Mouse (Mus musculus): ENCODE measurements around the gene Slc35d1. TPM values are rescaled to one million over a fixed set of nuclear protein-coding genes. Genes with fewer than 3 reads are reported as not detected.

Slc35d1 gene
- polyA plus RNA-seq, 1 experiment from 2014 or later, result 9.3 TPM

- peak; percentile 85 for DNase-seq (ENCODE audit: low spot score)
- Histone ChIP-seq H3K4me3 (peak overlapping the region; percentile 90), H3K4me1 (peaks cover 8% of the 10 kb centered on the region; the same call in 1 of the 2 replicates), H3K36me3 (peaks cover 8% of the 10 kb centered on the region; the same call in 1 of the 2 replicates), H3K27me3 (ENCODE audit: insufficient read depth, poor library complexity, severe bottlenecking) (no peaks in the 10 kb centered on the region), H3K27ac (peak overlapping the region; percentile 99), H3K9me3 (no peaks in the 10 kb centered on the region)
- 2% methylated on average over 48 of the region's 48 CpGs for WGBS
Observed at GRCm38 (mm10) chr4:103214498-103214924, 453 bp downstream of the Slc35d1 start.

GRCm38 (mm10) chr4:103213859-103214497, 986 bp downstream of the Slc35d1 start:
- Histone ChIP-seq H3K36me3 (peaks cover 13% of the 10 kb centered on the region; the same call in 1 of the 2 replicates), H3K4me1 (peaks cover 8% of the 10 kb centered on the region; the same call in 1 of the 2 replicates), H3K4me3 (peak overlapping the region; percentile 90), H3K27me3 (ENCODE audit: insufficient read depth, poor library complexity, severe bottlenecking) (no peaks in the 10 kb centered on the region), H3K9me3 (no peaks in the 10 kb centered on the region), H3K27ac (peak overlapping the region; percentile 99)
- WGBS, result 7% methylated on average over 30 of the region's 30 CpGs
- DNase-seq (ENCODE audit: low spot score), result no peak

GRCm38 (mm10) chr4:103208553-103208952, 6.4 kb downstream of the Slc35d1 start:
- WGBS, result 91% methylated on average over 1 of the region's 1 CpGs

GRCm38 (mm10) chr4:103203646-103204045, 11.3 kb downstream of the Slc35d1 start:
- H3K27ac ChIP-seq, result no peak overlapping the region
- 92% methylated on average over 2 of the region's 2 CpGs for WGBS
- no peaks in the 10 kb centered on the region for H3K4me1 ChIP-seq
- H3K4me3 ChIP-seq, result no peak overlapping the region
- H3K36me3 ChIP-seq, result peaks cover 58% of the 10 kb centered on the region
- DNase-seq (ENCODE audit: low spot score), result no peak
- no peaks in the 10 kb centered on the region for H3K9me3 ChIP-seq
- no peaks in the 10 kb centered on the region for H3K27me3 ChIP-seq (ENCODE audit: insufficient read depth, poor library complexity, severe bottlenecking)

More at GRCm38 (mm10) chr4:103208553-103208952, 6.4 kb downstream of the Slc35d1 start:
- Histone ChIP-seq H3K9me3 (no peaks in the 10 kb centered on the region), H3K36me3 (peaks cover 44% of the 10 kb centered on the region), H3K27ac (no peak overlapping the region), H3K4me3 (no peak overlapping the region), H3K4me1 (no peaks in the 10 kb centered on the region), H3K27me3 (ENCODE audit: insufficient read depth, poor library complexity, severe bottlenecking) (no peaks in the 10 kb centered on the region)
- no peak for DNase-seq (ENCODE audit: low spot score)

- Histone ChIP-seq H3K27ac (no peak overlapping the region), H3K4me1 (no peaks in the 10 kb centered on the region), H3K4me3 (no peak overlapping the region), H3K9me3 (no peaks in the 10 kb centered on the region), H3K27me3 (ENCODE audit: insufficient read depth, poor library complexity, severe bottlenecking) (no peaks in the 10 kb centered on the region), H3K36me3 (peaks cover 55% of the 10 kb centered on the region)
- 83% methylated on average over 1 of the region's 1 CpGs for WGBS
- DNase-seq (ENCODE audit: low spot score), result no peak
Observed at GRCm38 (mm10) chr4:103200046-103200445, 14.9 kb downstream of the Slc35d1 start.

DNA sequence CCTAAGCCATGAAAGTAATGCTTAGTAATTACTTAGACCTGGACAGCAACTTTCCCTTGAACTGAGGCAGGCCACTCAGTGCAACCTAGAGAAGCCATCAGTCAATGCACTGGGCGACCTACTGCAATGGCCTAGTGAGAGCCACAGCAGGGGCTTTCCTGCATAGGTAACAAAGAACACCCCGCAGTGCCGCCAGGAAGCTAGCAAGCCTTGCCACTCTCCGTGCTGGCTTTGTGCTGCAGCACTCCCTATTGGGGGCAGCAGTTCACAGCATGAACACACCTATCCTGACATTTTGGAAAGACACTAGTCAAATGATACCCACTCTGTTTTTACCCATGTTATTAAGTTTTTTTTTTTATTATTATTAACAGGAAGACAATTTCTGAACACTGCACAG, 15.9 kb downstream of the Slc35d1 start:
- Histone ChIP-seq H3K27me3 (ENCODE audit: insufficient read depth, poor library complexity, severe bottlenecking) (no peaks in the 10 kb centered on the region), H3K36me3 (peaks cover 51% of the 10 kb centered on the region), H3K27ac (no peak overlapping the region), H3K4me3 (no peak overlapping the region), H3K4me1 (no peaks in the 10 kb centered on the region), H3K9me3 (no peaks in the 10 kb centered on the region)
- DNase-seq (ENCODE audit: low spot score), result no peak
- WGBS, result 51% methylated on average over 4 of the region's 4 CpGs

DNA sequence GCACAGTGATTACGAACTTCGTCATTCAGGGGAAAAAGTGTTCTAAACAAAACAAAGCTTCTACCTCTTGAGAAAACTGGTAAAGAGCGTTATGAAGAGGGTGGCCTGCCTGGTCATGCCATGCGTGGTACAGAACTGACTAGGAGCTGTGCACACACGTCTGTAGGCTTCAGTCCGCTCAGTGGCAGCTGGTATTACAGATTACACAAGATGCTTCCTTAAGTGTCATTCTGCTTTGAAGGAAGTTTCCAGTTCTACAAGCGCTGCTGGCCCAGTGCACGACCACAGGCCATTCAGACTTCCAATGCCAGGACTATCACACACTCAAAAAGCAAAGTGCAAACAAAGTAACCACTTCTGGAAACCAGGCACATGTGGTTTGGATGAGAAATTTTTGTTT, 17.6 kb downstream of the Slc35d1 start:
- no peak overlapping the region for H3K4me3 ChIP-seq
- 83% methylated on average over 8 of the region's 8 CpGs for WGBS
- DNase-seq (ENCODE audit: low spot score), result no peak
- H3K4me1 ChIP-seq, result no peaks in the 10 kb centered on the region
- H3K27me3 ChIP-seq (ENCODE audit: insufficient read depth, poor library complexity, severe bottlenecking), result no peaks in the 10 kb centered on the region
- H3K36me3 ChIP-seq, result peaks cover 60% of the 10 kb centered on the region
- H3K9me3 ChIP-seq, result peaks cover 1% of the 10 kb centered on the region; the same call in 1 of the 2 replicates
- no peak overlapping the region for H3K27ac ChIP-seq

- Histone ChIP-seq H3K27ac (no peak overlapping the region), H3K4me1 (0 out of 2 replicates have a peak, but pooled peaks cover 16% of the 10 kb centered on the region), H3K27me3 (ENCODE audit: insufficient read depth, poor library complexity, severe bottlenecking) (no peaks in the 10 kb centered on the region), H3K9me3 (peaks cover 2% of the 10 kb centered on the region; the same call in 1 of the 2 replicates), H3K4me3 (no peak overlapping the region), H3K36me3 (peaks cover 63% of the 10 kb centered on the region)
- 80% methylated on average over 2 of the region's 2 CpGs for WGBS
- DNase-seq (ENCODE audit: low spot score), result no peak
Observed at GRCm38 (mm10) chr4:103192421-103192820, 22.5 kb downstream of the Slc35d1 start.

- 0 out of 2 replicates have a peak, but pooled peaks cover 16% of the 10 kb centered on the region for H3K4me1 ChIP-seq
- no peaks in the 10 kb centered on the region for H3K27me3 ChIP-seq (ENCODE audit: insufficient read depth, poor library complexity, severe bottlenecking)
- H3K27ac ChIP-seq, result no peak overlapping the region
- 78% methylated on average over 8 of the region's 8 CpGs for WGBS
- DNase-seq (ENCODE audit: low spot score), result no peak
- H3K9me3 ChIP-seq, result peaks cover 2% of the 10 kb centered on the region; the same call in 1 of the 2 replicates
- H3K36me3 ChIP-seq, result peaks cover 60% of the 10 kb centered on the region
- no peak overlapping the region for H3K4me3 ChIP-seq
Observed at GRCm38 (mm10) chr4:103188786-103189640, 26.0 kb downstream of the Slc35d1 start.

DNA sequence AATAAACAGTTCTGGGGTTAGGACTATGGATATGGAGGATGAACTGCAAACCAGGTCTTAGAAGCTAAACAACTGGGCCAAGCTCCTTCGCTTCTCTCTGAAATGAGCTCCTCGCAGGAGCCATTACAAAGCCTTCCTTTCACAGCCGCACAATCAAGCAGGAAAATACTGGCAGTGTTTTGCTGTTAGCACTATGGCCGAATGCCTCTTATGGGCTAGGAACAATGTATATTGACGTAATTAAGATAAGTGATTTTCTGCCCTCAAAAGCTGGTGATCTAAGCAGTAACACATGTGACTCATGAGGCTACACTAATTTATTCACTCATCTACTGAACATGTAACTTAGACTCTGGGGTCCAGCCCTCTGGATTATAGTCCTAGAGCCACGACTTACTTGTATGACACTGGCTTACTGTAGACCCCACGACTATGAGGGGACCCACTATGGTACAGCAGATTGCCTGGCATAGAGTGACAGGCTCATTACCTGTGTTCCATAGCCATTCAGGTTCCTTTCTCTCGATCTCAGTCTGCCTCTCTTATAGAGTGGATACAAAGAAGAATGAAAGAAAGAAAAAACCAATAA, 34.6 kb downstream of the Slc35d1 start:
- 85% methylated on average over 8 of the region's 8 CpGs for WGBS
- H3K4me1 ChIP-seq, result peaks cover 18% of the 10 kb centered on the region
- DNase-seq (ENCODE audit: low spot score), result peak; percentile 36
- H3K27ac ChIP-seq, result no peak overlapping the region
- H3K36me3 ChIP-seq, result peaks cover 32% of the 10 kb centered on the region
- H3K27me3 ChIP-seq (ENCODE audit: insufficient read depth, poor library complexity, severe bottlenecking), result no peaks in the 10 kb centered on the region
- no peaks in the 10 kb centered on the region for H3K9me3 ChIP-seq
- no peak overlapping the region for H3K4me3 ChIP-seq

GRCm38 (mm10) chr4:103179581-103179980, 35.4 kb downstream of the Slc35d1 start:
- no peak overlapping the region for H3K27ac ChIP-seq

DNA sequence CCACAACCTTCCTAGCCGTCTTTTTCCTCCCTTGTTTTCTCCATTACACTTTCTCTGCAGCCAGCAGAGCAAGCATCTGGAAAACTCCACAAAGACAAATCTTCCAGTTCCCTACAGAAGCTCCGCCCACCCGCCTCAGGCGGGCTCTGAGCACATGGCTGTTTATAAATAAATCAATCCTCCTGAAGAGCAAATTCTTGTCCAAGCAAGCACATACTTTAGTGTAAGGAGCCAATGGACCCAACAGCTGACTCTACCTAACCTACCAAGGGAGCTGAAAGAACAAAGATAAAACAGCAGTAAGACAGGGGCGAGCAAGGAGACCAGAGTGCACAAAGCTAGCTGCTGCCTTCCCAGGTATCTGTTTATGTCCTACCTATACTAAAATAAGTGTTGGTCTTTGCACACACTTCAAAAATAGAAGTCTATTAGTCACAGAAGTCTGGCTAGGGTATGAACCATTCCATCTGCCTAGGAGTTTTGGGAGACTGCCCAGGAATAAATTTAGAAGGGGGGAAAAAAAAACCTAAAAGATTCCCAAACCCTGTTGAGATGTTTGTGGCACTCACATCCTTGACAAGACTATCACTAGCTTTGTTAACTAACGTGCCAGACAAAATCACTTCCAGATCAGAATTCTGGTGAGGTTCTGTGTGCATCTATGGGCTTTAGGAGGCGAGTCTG, 36.2 kb downstream of the Slc35d1 start:
- H3K36me3 ChIP-seq, result peaks cover 30% of the 10 kb centered on the region
- peaks cover 18% of the 10 kb centered on the region for H3K4me1 ChIP-seq
- H3K9me3 ChIP-seq, result no peaks in the 10 kb centered on the region
- no peak for DNase-seq (ENCODE audit: low spot score)
- 75% methylated on average over 7 of the region's 7 CpGs for WGBS
- H3K27ac ChIP-seq, result no peak overlapping the region
- H3K27me3 ChIP-seq (ENCODE audit: insufficient read depth, poor library complexity, severe bottlenecking), result no peaks in the 10 kb centered on the region
- no peak overlapping the region for H3K4me3 ChIP-seq

More at GRCm38 (mm10) chr4:103179581-103179980, 35.4 kb downstream of the Slc35d1 start:
- peaks cover 27% of the 10 kb centered on the region for H3K36me3 ChIP-seq
- H3K27me3 ChIP-seq (ENCODE audit: insufficient read depth, poor library complexity, severe bottlenecking), result no peaks in the 10 kb centered on the region
- peak; percentile 73 for DNase-seq (ENCODE audit: low spot score)
- H3K4me1 ChIP-seq, result peaks cover 18% of the 10 kb centered on the region
- 53% methylated on average over 3 of the region's 3 CpGs for WGBS
- no peaks in the 10 kb centered on the region for H3K9me3 ChIP-seq
- no peak overlapping the region for H3K4me3 ChIP-seq

Measured in heart, embryonic 10.5 days (tissue).